Mouse (Mus musculus): Measurements from ENCODE around the gene Gm20518. TPM values are rescaled to one million over a fixed set of nuclear protein-coding genes. Genes with fewer than 3 reads are reported as not detected.

Gene Gm20518
- total and polyA plus RNA-seq, 3 experiments: 0.35 to 0.53 TPM; not detected in 1

DNA sequence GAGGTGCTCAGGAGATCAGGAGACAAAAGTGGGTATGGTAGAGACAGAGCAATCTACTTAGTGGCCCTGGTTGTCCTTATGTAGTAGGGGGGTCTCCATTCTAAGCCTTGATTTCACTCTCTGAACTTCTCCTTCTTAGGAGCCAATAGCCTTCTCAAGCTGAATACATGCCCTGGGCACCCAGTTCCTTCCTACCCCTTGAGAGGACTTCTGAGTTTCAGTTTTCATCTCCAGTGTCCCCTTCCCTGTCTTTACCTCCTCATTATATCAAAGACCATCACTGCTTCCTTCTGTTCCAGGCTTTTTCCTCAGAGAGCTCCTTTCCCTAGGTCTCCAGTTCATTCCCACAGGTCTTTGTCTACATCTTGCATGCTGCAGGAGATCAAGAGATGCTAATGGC is 95.0 kb downstream of the Gm20518 start:
- H3K9ac ChIP-seq (ENCODE audit: control insufficient read depth, low read depth, low read length, poor library complexity, severe bottlenecking): no peak overlapping the region
- no peaks in the 10 kb centered on the region for H3K27me3 ChIP-seq (ENCODE audit: control insufficient read depth in 1 of 2, insufficient read depth in 2 of 2, low read length in 2 of 2)
- H3K36me3 ChIP-seq (ENCODE audit: control insufficient read depth in 1 of 2, insufficient read depth in 2 of 2, low read length in 2 of 2): peaks cover 0 to 2% of the 10 kb centered on the region in 2 experiments; a peak in 2 of 4 replicates

DNA sequence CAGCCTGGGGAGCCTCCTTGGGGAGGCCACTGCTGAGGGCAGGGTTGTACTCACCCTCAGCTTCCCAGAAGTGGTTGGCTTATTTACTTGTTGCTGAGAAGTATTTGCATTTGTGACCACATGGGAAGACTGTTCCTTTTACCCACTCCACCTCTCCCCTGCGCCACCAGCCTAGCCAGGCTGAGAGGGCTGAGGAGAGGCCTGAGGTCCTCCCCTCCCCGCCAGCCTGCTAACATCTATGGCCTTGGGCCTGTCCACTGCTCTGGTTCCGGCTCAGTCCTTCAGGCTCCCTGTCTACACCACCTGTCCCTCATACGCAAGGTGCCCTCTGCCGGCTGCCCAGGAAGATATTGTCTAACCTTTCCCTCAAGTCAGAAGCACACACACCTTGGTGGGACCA is 95.8 kb downstream of the Gm20518 start:
- Histone ChIP-seq H3K79me2 (ENCODE audit: control insufficient read depth, insufficient read depth, low read length, poor library complexity) (no peaks in the 10 kb centered on the region), H3K9ac (ENCODE audit: control insufficient read depth, low read depth, low read length, poor library complexity, severe bottlenecking) (no peak overlapping the region), H3K36me3 (ENCODE audit: control insufficient read depth in 1 of 2, insufficient read depth in 2 of 2, low read length in 2 of 2) (peaks cover 0 to 2% of the 10 kb centered on the region in 2 experiments; a peak in 2 of 4 replicates), H3K27me3 (ENCODE audit: control insufficient read depth in 1 of 2, insufficient read depth in 2 of 2, low read length in 2 of 2) (no peaks in the 10 kb centered on the region), H3K4me3 (ENCODE audit: control insufficient read depth in 1 of 2, insufficient read depth in 1 of 2, low read depth in 2 of 2, low read length in 2 of 2) (no peak overlapping the region), H3K4me1 (ENCODE audit: control insufficient read depth in 1 of 2, insufficient read depth in 2 of 2, low read length in 2 of 2) (no peaks in the 10 kb centered on the region), H3K27ac (ENCODE audit: control insufficient read depth, low read depth, low read length) (no peak overlapping the region), H3K9me3 (replicated peaks; ENCODE audit: insufficient read depth, low read length) (no peaks in the 10 kb centered on the region)
- no peak for TF ChIP-seq CHD2 (IDR thresholded peaks at IDR 0.05; ENCODE audit: low read length)
- no peak for TF ChIP-seq UBTF (IDR thresholded peaks at IDR 0.05; ENCODE audit: borderline replicate concordance, insufficient read depth, low read depth, low read length)
- no peak for TF ChIP-seq USF2 (IDR thresholded peaks at IDR 0.05; ENCODE audit: borderline replicate concordance in 1 of 2, insufficient read depth in 1 of 2, low read depth in 1 of 2, low read length in 2 of 2)
- TF ChIP-seq MAFK (IDR thresholded peaks at IDR 0.05; ENCODE audit: borderline replicate concordance, low read depth, low read length): no peak
- TF ChIP-seq TBP (IDR thresholded peaks at IDR 0.05; ENCODE audit: low read depth, low read length): no peak
- TF ChIP-seq NELFE (IDR thresholded peaks at IDR 0.05; ENCODE audit: low read depth, low read length): no peak
- no peak for TF ChIP-seq NRF1 (IDR thresholded peaks at IDR 0.05; ENCODE audit: insufficient read depth, low read depth, low read length, poor library complexity, severe bottlenecking)
- TF ChIP-seq RCOR1 (IDR thresholded peaks at IDR 0.05; ENCODE audit: low read depth, low read length): no peak
- DNase-seq (ENCODE audit: low read depth, low spot score): no peak

More for the DNA sequence above, 95.0 kb downstream of the Gm20518 start:
- no peaks in the 10 kb centered on the region for H3K9me3 ChIP-seq (replicated peaks; ENCODE audit: insufficient read depth, low read length)
- no peak overlapping the region for H3K4me3 ChIP-seq (ENCODE audit: control insufficient read depth in 1 of 2, insufficient read depth in 1 of 2, low read depth in 2 of 2, low read length in 2 of 2)
- no peak for DNase-seq (ENCODE audit: low read depth, low spot score)
- H3K4me1 ChIP-seq (ENCODE audit: control insufficient read depth in 1 of 2, insufficient read depth in 2 of 2, low read length in 2 of 2): no peaks in the 10 kb centered on the region
- no peaks in the 10 kb centered on the region for H3K79me2 ChIP-seq (ENCODE audit: control insufficient read depth, insufficient read depth, low read length, poor library complexity)
- TF ChIP-seq ZNF384 (IDR thresholded peaks at IDR 0.05; ENCODE audit: low read depth, low read length): no peak
- TF ChIP-seq POLR2AphosphoS2 (IDR thresholded peaks at IDR 0.05; ENCODE audit: low read length): no peak
- TF ChIP-seq E2F4 (IDR thresholded peaks at IDR 0.05; ENCODE audit: borderline replicate concordance, low read depth, low read length): no peak
- no peak for TF ChIP-seq GABPA (IDR thresholded peaks at IDR 0.05; ENCODE audit: low read depth, low read length)
- H3K27ac ChIP-seq (ENCODE audit: control insufficient read depth, low read depth, low read length): no peak overlapping the region

DNA sequence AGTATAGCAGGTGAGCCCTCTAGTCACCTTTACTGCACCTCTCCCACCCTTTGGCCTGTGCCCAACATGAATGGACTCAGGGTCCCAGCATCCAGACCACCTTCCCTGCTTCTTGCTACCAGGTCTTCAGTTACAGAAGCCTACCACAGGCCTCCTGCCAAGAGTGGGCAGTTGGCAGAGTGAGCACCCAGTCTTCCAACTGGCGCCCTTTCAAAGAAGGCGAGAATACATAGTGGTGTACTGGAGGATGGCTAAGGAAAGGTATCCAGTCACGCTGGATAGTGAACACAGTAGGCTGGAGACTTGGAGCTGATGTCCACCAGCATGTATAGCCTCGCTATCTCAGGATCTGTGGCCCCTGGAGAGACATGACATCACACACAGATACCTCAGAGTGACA is 97.4 kb downstream of the Gm20518 start:
- H3K4me3 ChIP-seq (ENCODE audit: control insufficient read depth in 1 of 2, insufficient read depth in 1 of 2, low read depth in 2 of 2, low read length in 2 of 2): no peak overlapping the region
- DNase-seq (ENCODE audit: low read depth, low spot score): no peak
- H3K9me3 ChIP-seq (replicated peaks; ENCODE audit: insufficient read depth, low read length): no peaks in the 10 kb centered on the region
- no peaks in the 10 kb centered on the region for H3K79me2 ChIP-seq (ENCODE audit: control insufficient read depth, insufficient read depth, low read length, poor library complexity)
- H3K27ac ChIP-seq (ENCODE audit: control insufficient read depth, low read depth, low read length): no peak overlapping the region
- no peaks in the 10 kb centered on the region for H3K27me3 ChIP-seq (ENCODE audit: control insufficient read depth in 1 of 2, insufficient read depth in 2 of 2, low read length in 2 of 2)
- peaks cover 0 to 4% of the 10 kb centered on the region in 2 experiments; a peak in 2 of 4 replicates for H3K36me3 ChIP-seq (ENCODE audit: control insufficient read depth in 1 of 2, insufficient read depth in 2 of 2, low read length in 2 of 2)
- H3K4me1 ChIP-seq (ENCODE audit: control insufficient read depth in 1 of 2, insufficient read depth in 2 of 2, low read length in 2 of 2): no peaks in the 10 kb centered on the region
- no peak for TF ChIP-seq GATA1 (IDR thresholded peaks at IDR 0.05; ENCODE audit: low read depth, low read length)
- no peak for TF ChIP-seq USF2 (IDR thresholded peaks at IDR 0.05; ENCODE audit: borderline replicate concordance in 1 of 2, insufficient read depth in 1 of 2, low read depth in 1 of 2, low read length in 2 of 2)
- no peak for TF ChIP-seq KAT2A (conservative IDR thresholded peaks at IDR 0.05; ENCODE audit: low read depth, low read length)
- TF ChIP-seq GABPA (IDR thresholded peaks at IDR 0.05; ENCODE audit: low read depth, low read length): no peak
- no peak for TF ChIP-seq ELF1 (IDR thresholded peaks at IDR 0.05; ENCODE audit: low read depth, low read length)
- TF ChIP-seq JUND (IDR thresholded peaks at IDR 0.05; ENCODE audit: low read depth, low read length): no peak
- TF ChIP-seq HCFC1 (IDR thresholded peaks at IDR 0.05; ENCODE audit: low read depth, low read length): no peak
- no peak overlapping the region for H3K9ac ChIP-seq (ENCODE audit: control insufficient read depth, low read depth, low read length, poor library complexity, severe bottlenecking)

Data from MEL (cell line).